Comparison of ENCODE assay signal across 20 mouse cellular contexts in the genomic region with DNA sequence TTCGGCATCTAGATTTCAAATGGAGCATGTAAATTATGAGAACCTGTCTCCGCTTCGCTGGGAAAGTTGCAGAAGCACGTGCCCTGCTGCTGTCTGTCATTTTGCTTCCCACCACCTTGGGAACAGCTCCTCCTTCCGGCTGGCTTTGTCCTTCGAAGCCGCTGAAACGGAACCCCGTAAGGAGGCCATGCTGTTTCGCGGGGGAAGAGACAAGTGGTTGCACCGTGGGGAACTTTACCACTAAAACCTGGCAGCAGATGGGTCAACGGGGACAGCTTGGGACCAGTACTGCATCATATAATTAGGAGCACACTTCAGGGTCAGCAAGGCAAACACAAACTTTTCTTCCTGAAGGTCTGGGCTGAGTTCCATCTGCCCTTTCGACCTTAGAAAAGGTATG. TPM values are rescaled to one million over a fixed set of nuclear protein-coding genes. Genes with fewer than 3 reads are reported as not detected.
A peak's percentile ranks its signal among the peaks of the same experiment; 100 is the strongest.
DNase-seq lines count a peak whose midpoint lies in the region; TF ChIP-seq lines count a peak whose summit lies in the region.
"Had no signal": no experiment of that assay in that cellular context is flagged by ENCODE, and none has a peak within 500 bp of the region (broad histone marks: within the 10 kb centered on the region; RNA-seq: fewer than 3 reads in every experiment).

No protein-coding gene starts in this region.

- no peaks in the 10 kb centered on the region for H3K4me1 ChIP-seq in embryonic facial prominence, embryonic 10.5 days
- H3K4me1 ChIP-seq: embryonic facial prominence, embryonic 13.5 days; heart, embryonic 13.5 days; limb, embryonic 12.5 days; liver, embryonic 15.5 days; midbrain, embryonic 13.5 days; neural tube, embryonic 13.5 days had no signal

- no peak overlapping the region for H3K4me3 ChIP-seq in gastrocnemius, adult 2 months
- no peak overlapping the region for H3K4me3 ChIP-seq in embryonic facial prominence, embryonic 10.5 days
- H3K4me3 ChIP-seq: embryonic facial prominence, embryonic 13.5 days; heart, embryonic 13.5 days; limb, embryonic 12.5 days; liver, embryonic 15.5 days; midbrain, embryonic 13.5 days; neural tube, embryonic 13.5 days had no signal

- TF ChIP-seq CTCF in gastrocnemius, adult 2 months (IDR thresholded peaks at IDR 0.05) = peak; percentile 19; the same call in 1 of the 2 replicates

- H3K27me3 ChIP-seq in embryonic facial prominence, embryonic 10.5 days (replicated peaks; ENCODE audit: low read depth, poor library complexity, severe bottlenecking) = no peaks in the 10 kb centered on the region
- H3K27me3 ChIP-seq: embryonic facial prominence, embryonic 13.5 days; heart, embryonic 13.5 days; limb, embryonic 12.5 days; liver, embryonic 15.5 days; midbrain, embryonic 13.5 days; neural tube, embryonic 13.5 days had no signal

- intact Hi-C loops in gastrocnemius, adult 2 months (cut with DNase I) = no loop called here

- no peaks in the 10 kb centered on the region for H3K36me3 ChIP-seq in embryonic facial prominence, embryonic 10.5 days (replicated peaks)
- H3K36me3 ChIP-seq: embryonic facial prominence, embryonic 13.5 days; heart, embryonic 13.5 days; limb, embryonic 12.5 days; liver, embryonic 15.5 days; midbrain, embryonic 13.5 days; neural tube, embryonic 13.5 days had no signal

- whole genome bisulfite sequencing in embryonic facial prominence, embryonic 10.5 days = 76% methylated on average over 14 of the region's 14 CpGs

- H3K27ac ChIP-seq in gastrocnemius, adult 2 months = no peak overlapping the region
- no peak overlapping the region for H3K27ac ChIP-seq in embryonic facial prominence, embryonic 10.5 days (replicated peaks)
- H3K27ac ChIP-seq: embryonic facial prominence, embryonic 13.5 days; heart, embryonic 13.5 days; hindbrain, embryonic 14.5 days; limb, embryonic 12.5 days; liver, embryonic 15.5 days; midbrain, embryonic 13.5 days; neural tube, embryonic 13.5 days had no signal

- peak; percentile 35 for DNase-seq in gastrocnemius, adult 2 months
- DNase-seq in gastrocnemius, adult 18-20 months (ENCODE audit: low spot score) = no peak
- peak; percentile 45 for DNase-seq in R1 (ENCODE audit: low read depth, low spot score)
- DNase-seq in embryo, embryonic 10.5 days (ENCODE audit: low spot score) = peak; percentile 15
- peak; percentile 39 for DNase-seq in mesoderm, embryonic 11.5 days (ENCODE audit: low read depth, low spot score)
- no peak for DNase-seq in lung, postnatal 10 days
- no peak for DNase-seq in embryonic facial prominence, embryonic 10.5 days (ENCODE audit: low spot score)
- DNase-seq: cerebellum, postnatal 14 days; heart, adult 18-20 months; kidney, adult 8-10 months; kidney, postnatal 14 days; thymus, adult 18-20 months; thymus, postnatal 4 days had no signal

- H3K9me3 ChIP-seq in embryonic facial prominence, embryonic 10.5 days = no peaks in the 10 kb centered on the region
- H3K9me3 ChIP-seq: embryonic facial prominence, embryonic 13.5 days; heart, embryonic 13.5 days; limb, embryonic 12.5 days; liver, embryonic 15.5 days; midbrain, embryonic 13.5 days; neural tube, embryonic 13.5 days had no signal

RNA-seq across cellular contexts. Expression of gene Dmrt2, which starts 26.6 kb away (rescaled TPM):
- total RNA-seq in gastrocnemius, adult 2 months (2021) = 1 to 10 TPM; 4.5 to 8.8 TPM
- 1 to 10 TPM; 4.9 to 5.8 TPM for total RNA-seq in gastrocnemius, adult 18-20 months (2021)
- 1.3 and 1.6 TPM in 2 replicates for polyA plus RNA-seq in embryonic facial prominence, embryonic 10.5 days (2016; fragmentation: Nextera tagmentation; extraction: Ambion mirVana)
- polyA plus RNA-seq: hindbrain, embryonic 14.5 days had no signal

Comparison
In these comparisons a context has a peak if more than half of its experiments do, and no peak if none do; other contexts are left out.
1. DNase-seq: peak in gastrocnemius, adult 2 months (single experiment), R1 (single experiment), embryo, embryonic 10.5 days (single experiment) and mesoderm, embryonic 11.5 days (single experiment); none in gastrocnemius, adult 18-20 months (single experiment), lung, postnatal 10 days (single experiment) and embryonic facial prominence, embryonic 10.5 days (single experiment).